Mouse (Mus musculus) right cerebral cortex, postnatal 36 days (tissue): Measurements from ENCODE around the gene AU022751.
"Not testable (repeated sequence)": the region's sequence is repeated elsewhere in the genome, so short reads cannot be mapped to it uniquely, and the experiment has no call there.

Source experiments
- DNase-seq, 2 experiments: peaks; one replicate each; pipeline ENCODE4 v3.0.0; 2022; ENCODE audit warnings: low spot score in 2 of 2, mixed read lengths in 1 of 2

AU022751 gene

DNA sequence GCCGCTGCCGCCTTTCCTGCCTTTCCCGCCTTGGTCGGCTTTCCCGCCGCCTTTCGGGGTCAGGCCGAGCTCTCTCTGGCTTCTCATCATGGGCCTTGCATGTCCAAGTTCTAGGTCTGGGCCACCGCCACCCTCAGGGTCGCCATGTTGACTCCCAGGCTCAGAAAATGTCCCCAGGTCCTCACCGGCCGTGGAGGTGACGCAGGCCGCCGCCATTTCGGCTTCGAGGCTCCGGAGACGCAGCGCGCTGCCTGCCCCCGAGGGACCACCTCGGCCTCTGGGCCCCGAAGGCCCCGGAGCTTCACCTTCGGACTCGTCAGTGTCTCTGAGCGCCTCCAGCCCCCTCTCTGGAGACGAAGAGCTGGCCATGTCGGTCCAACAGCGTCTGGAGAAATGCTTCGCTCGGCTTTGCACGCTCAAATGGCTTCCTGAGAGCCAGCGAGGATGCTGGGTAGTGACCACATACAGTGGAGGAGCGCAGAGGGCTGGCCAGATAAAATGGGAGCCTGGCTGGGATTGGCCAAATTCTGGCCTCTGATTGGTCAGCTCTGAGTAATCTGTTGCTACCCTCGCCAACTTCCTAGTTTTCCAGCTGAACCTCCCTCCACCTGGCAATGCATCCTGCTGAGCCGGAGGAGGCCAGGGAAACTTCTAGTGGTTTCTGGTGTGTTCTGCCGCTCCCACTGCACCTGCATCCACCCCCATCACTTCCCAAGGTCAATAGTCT is at the start of gene AU022751:
Gene AU022751 (minus strand): TSS at position 466 of the 727 bp plus-strand sequence.
- no peak for DNase-seq

DNA sequence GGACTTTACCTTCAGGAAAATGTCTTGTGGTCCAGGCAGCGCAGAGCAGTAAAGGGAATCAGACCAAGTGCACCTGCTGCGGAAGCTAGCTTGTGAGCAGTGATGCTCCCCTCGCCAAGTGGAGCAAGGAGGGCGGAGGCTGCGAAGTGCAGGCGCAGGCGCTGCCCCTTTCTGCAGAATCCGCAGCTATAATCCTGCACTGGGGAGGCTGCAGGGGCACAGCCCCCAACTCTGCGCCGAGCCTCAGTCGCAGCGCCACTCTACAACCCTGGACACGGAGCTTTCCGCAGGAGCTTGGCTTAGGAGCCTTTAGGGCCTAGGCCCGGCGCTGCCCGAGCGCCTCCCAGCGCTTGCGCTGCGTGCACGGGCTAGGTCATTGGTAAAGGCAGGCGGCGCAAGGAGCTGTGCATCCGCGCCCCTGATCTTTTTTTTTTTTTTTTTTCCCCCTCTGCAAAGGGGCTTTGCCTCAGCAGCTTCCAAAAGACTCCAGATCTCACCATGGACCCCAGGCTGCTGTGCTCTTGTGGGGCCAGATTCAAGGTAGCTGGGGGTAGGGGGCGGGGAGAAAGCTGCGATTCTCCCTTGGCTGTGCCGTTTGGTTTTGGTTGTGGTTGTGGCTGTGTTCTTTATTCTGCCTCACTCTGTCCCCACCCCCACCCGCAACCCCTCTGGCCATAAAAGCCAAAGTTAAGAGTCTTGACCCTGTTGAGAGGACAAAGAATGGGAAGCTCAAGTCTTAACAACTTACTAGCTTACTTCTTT is 9.0 kb upstream of the AU022751 start:
- peak; percentile 18 to 23 for DNase-seq

DNA sequence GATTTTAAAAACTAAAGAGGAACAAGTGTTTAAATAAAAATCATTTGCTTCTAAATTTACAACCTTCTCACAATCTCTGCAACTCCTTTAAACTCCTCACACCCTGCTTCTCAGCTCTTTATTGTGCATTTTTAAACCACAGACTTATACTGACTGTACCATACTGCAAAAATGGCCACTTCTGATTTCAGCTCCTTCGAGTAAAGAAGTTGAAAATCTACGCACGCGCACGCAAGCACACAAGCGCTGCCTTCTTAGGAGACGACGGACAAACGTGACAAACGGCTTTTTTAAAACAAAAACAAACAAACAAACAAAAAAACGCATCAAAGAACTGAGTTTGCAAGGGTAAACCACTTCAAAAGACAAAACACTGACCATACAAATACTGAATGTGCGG is 8.3 kb upstream of the AU022751 start:
- DNase-seq: no peak

DNA sequence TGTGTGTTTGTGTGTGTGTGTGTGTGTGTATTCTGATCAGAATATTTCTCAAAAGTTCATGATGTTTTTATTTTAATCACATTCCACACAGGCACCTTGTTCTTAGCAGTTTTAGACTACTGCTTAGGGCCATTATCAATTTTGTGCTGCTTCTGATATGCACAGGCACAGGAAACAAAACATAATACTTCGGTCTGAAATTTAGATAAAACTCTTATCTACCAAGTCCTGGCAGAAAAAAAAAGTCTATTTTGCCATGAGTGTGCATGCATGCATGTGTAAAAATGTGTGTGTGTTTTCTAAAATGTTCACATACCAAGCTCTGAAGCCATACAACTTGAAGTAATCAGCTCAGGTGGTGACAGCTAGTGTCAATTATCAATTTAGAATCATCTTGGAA is 21.7 kb downstream of the AU022751 start:
- DNase-seq: no peak

DNA sequence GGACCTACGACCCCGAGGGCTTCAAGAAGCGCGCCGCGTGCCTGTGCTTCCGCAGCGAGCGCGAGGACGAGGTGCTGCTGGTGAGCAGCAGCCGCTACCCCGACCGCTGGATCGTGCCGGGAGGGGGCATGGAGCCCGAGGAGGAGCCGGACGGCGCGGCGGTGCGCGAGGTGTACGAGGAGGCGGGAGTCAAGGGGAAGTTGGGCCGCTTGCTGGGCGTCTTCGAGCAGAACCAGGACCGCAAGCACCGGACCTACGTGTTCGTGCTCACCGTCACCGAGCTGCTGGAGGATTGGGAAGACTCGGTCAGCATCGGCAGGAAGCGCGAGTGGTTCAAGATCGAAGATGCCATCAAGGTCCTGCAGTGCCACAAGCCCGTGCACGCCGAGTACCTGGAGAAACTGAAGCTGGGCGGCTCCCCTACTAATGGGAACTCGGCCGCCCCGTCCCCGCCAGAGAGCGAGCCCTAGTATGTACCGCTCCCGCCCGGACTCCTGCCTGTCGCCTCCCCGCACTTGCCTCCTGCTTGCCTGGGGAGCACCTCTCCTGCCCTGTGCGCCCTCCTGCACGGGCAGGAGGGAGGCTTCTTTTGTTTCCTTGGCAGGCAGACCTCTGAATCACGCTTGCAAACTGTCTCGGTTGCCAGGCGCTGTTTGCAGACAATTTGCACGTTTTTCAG is 35.1 kb downstream of the AU022751 start:
- DNase-seq: not testable (repeated sequence)

DNA sequence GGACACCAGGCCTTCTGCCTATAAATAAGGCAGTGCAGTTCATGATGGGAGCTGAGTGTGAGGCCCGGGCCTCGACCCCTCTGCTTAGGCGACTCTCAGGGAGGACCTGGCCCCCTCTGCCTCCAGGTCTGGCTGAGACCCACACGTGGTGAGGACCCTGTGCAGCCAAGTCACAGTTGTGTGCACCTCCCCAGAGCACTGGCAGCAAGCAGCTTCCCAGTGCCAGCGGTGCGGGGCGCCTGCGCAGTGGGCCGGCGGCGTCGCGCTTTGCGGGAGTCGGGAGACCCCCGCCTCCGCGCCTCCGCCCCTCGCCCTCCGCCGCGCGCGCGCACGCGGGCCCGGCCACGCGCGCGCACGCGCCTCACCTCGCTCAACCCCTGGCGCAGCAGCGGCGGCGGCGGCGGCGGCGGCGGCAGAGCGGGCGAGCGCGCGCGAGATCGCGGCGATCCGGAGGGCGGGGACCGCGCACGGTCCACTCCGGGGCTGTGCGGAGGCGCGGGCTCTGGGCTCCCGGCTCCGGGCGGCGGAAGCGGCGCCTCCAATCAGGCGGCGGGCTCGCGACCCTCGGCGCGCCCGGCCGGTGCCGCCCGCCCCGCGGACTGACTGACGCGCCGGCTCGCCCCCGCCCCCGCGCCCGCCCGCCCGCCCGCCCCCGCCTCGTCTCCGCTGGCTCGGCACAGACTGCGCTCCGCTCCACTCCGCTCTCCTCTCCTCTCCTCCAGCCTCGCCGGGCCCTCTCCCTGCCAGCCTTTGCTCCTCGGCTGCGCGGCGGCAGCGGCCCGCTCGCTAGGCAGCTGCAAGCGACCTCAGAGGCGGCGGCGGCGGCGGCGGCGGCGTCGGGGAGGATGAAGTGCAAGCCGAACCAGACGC is 35.9 kb downstream of the AU022751 start, which contains the start of gene Nudt11:
Gene Nudt11 (plus strand): TSS at position 388 of the 870 bp plus-strand sequence.
- not testable (repeated sequence) for DNase-seq
